Comparison of ENCODE assay signal across 8 mouse cellular contexts in genomic region chr1:169531702-169532535, GRCm38 (mm10). TPM values are rescaled to one million over a fixed set of nuclear protein-coding genes. Genes with fewer than 3 reads are reported as not detected.
DNase-seq lines count a peak whose midpoint lies in the region; ATAC-seq and TF ChIP-seq lines count a peak whose summit lies in the region.

No protein-coding gene starts in this region.

- H3K9ac ChIP-seq in forebrain, embryonic 11.5 days (ENCODE audit: low read length) = peak overlapping the region; percentile 33; the same call in 1 of the 2 replicates
- peak overlapping the region; percentile 68 for H3K9ac ChIP-seq in liver, embryonic 16.5 days (ENCODE audit: low read depth, low read length)

- no peaks in the 10 kb centered on the region for H3K36me3 ChIP-seq in forebrain, embryonic 11.5 days (ENCODE audit: control insufficient read depth, insufficient read depth, low read length)
- H3K36me3 ChIP-seq in liver, embryonic 16.5 days (ENCODE audit: control insufficient read depth, insufficient read depth) = peaks cover 10% of the 10 kb centered on the region

- 0 out of 2 replicates have a peak, but pooled peaks cover 6% of the 10 kb centered on the region for H3K4me1 ChIP-seq in forebrain, embryonic 11.5 days (replicated peaks; ENCODE audit: control insufficient read depth, insufficient read depth, low read length)
- H3K4me1 ChIP-seq in liver, embryonic 16.5 days (ENCODE audit: control insufficient read depth, low read depth, low read length) = peaks cover 8% of the 10 kb centered on the region
- H3K4me1 ChIP-seq in olfactory bulb, adult 2 months (ENCODE audit: control insufficient read depth, insufficient read depth, low read length) = no peaks in the 10 kb centered on the region

- no peaks in the 10 kb centered on the region for H3K9me3 ChIP-seq in forebrain, embryonic 11.5 days (ENCODE audit: control insufficient read depth, low read length)
- H3K9me3 ChIP-seq in liver, embryonic 16.5 days (replicated peaks; ENCODE audit: control insufficient read depth, low read length) = no peaks in the 10 kb centered on the region

- H3K27ac ChIP-seq in forebrain, embryonic 11.5 days (ENCODE audit: low read depth, low read length) = 0 out of 2 replicates have a peak overlapping the region, but pooled peaks have one; percentile 65
- peak overlapping the region; percentile 97 for H3K27ac ChIP-seq in liver, embryonic 16.5 days (ENCODE audit: low read length)
- peak overlapping the region; percentile 71 for H3K27ac ChIP-seq in olfactory bulb, adult 2 months (ENCODE audit: insufficient read depth, low read depth, low read length)

- peak overlapping the region; percentile 44 for H3K4me2 ChIP-seq in forebrain, embryonic 11.5 days (ENCODE audit: low read depth, low read length, severe bottlenecking)
- peak overlapping the region; percentile 85 for H3K4me2 ChIP-seq in liver, embryonic 16.5 days (ENCODE audit: low read depth, low read length)

- intact Hi-C loops in heart, postnatal 14 days (cut with DNase I) = loop anchor here (2.0 to 5.0 kb wide), 3 partner anchors 135 to 605 kb away; no protein-coding TSS in a partner anchor

- H3K27me3 ChIP-seq in forebrain, embryonic 11.5 days (ENCODE audit: control insufficient read depth, insufficient read depth, low read length) = no peaks in the 10 kb centered on the region
- H3K27me3 ChIP-seq in liver, embryonic 16.5 days (ENCODE audit: control insufficient read depth, insufficient read depth, low read depth, low read length) = no peaks in the 10 kb centered on the region

- TF ChIP-seq CTCF in olfactory bulb, adult 2 months (IDR thresholded peaks at IDR 0.05; ENCODE audit: insufficient read depth, low read depth, low read length) = no peak

- TF ChIP-seq POLR2A in olfactory bulb, adult 2 months (IDR thresholded peaks at IDR 0.05; ENCODE audit: insufficient read depth, low read depth, low read length) = no peak

- WGBS in forebrain, embryonic 11.5 days = 13% methylated on average over 11 of the region's 11 CpGs
- WGBS in large intestine, adult 2 months = 11% methylated on average over 11 of the region's 11 CpGs
- WGBS in liver, embryonic 16.5 days (ENCODE audit: insufficient replicate concordance) = 9% methylated on average over 11 of the region's 11 CpGs
- 3% methylated on average over 11 of the region's 11 CpGs for WGBS in olfactory bulb, adult 2 months

- peak overlapping the region; percentile 66 for H3K4me3 ChIP-seq in forebrain, embryonic 11.5 days (ENCODE audit: low read depth, low read length)
- peak overlapping the region; percentile 94 for H3K4me3 ChIP-seq in liver, embryonic 16.5 days (ENCODE audit: low read depth, low read length)
- H3K4me3 ChIP-seq in olfactory bulb, adult 2 months (ENCODE audit: insufficient read depth, low read depth, low read length) = peak overlapping the region; percentile 40

- peak; percentile 34 for ATAC-seq in forebrain, embryonic 11.5 days (replicated peaks; ENCODE audit: low FRiP score)
- ATAC-seq in liver, embryonic 16.5 days (ENCODE audit: low read depth) = peak; percentile 31

- peak; percentile 89 for DNase-seq in NIH3T3 (ENCODE audit: low read depth)
- DNase-seq in c-Kit-positive CD71-positive TER-119-positive erythroid progenitor cells, embryonic 14.5 days (ENCODE audit: low spot score) = peak; percentile 64
- DNase-seq in forebrain, embryonic 11.5 days (ENCODE audit: low spot score) = no peak
- peak; percentile 68 to 73 for DNase-seq in heart, postnatal 14 days
- DNase-seq in large intestine, adult 2 months (ENCODE audit: low read depth, low spot score) = peak; percentile 38
- DNase-seq in urinary bladder, postnatal 36 days (ENCODE audit: low spot score in 2 of 2) = peak; percentile 64 to 69

RNA-seq across cellular contexts. Expression of gene Nuf2, which starts 0.7 kb away (rescaled TPM):
- polyA plus RNA-seq in forebrain, embryonic 11.5 days (2014; fragmentation: Nextera tagmentation; extraction: Ambion mirVana) = 104 and 105 TPM in 2 replicates
- 1 to 10 TPM; 2.8 to 4.9 TPM for total RNA-seq in heart, postnatal 14 days (2021)
- 3.5 and 3.8 TPM in 2 replicates for polyA plus RNA-seq in large intestine, adult 2 months (2012; rRNA removed)
- polyA plus RNA-seq in liver, embryonic 16.5 days (2015; fragmentation: Nextera tagmentation; extraction: Ambion mirVana) = 37.4 and 44.0 TPM in 2 replicates
- polyA plus RNA-seq in olfactory bulb, adult 2 months (2012; ENCODE audit: insufficient read depth, insufficient read length, low replicate concordance, missing spikeins) = not detected in 2 replicates

Comparison
In these comparisons a context has a peak if more than half of its experiments do, and no peak if none do; other contexts are left out.
1. H3K4me3 ChIP-seq: peak in every context shown above with its lines; median percentile 94 in liver, embryonic 16.5 days; 66 in forebrain, embryonic 11.5 days; 40 in olfactory bulb, adult 2 months.